Mouse (Mus musculus): Measurements from ENCODE around the gene Vav2. TPM values are rescaled to one million over a fixed set of nuclear protein-coding genes. Genes with fewer than 3 reads are reported as not detected.

Vav2 gene
- polyA plus RNA-seq, 1 experiment = 48.0 TPM

DNA sequence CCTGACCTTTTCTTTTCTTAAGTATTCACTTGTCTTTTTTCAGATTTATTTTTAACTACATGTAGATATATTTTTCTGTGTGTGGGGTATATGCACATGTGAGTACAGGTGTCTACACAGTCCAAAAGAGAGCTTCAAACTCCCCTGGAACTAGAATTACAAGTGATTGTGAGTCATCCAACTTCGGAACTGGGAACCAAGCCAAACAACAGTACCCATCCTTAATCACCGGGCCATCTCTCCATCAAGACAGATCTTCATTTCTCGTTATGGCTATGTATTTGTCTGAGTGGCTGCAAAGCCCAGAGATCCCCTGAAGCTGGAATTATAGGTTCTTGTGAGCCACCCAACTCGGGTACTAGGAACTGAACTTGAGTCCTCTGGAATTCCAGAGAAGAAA lies 61.5 kb downstream of the Vav2 start:
- no peak overlapping the region for H3K27ac ChIP-seq (ENCODE audit: control insufficient read depth, insufficient read depth, low read length)
- TF ChIP-seq POLR2A (IDR thresholded peaks at IDR 0.05; ENCODE audit: control insufficient read depth, extremely low read depth, insufficient read depth, low read length, poor library complexity) (no peak), CTCF (IDR thresholded peaks at IDR 0.05; ENCODE audit: borderline replicate concordance, control insufficient read depth, extremely low read depth, insufficient read depth, low read length, poor library complexity) (no peak)
- H3K4me1 ChIP-seq (replicated peaks; ENCODE audit: control insufficient read depth, insufficient read depth, low read length) = peaks cover 30% of the 10 kb centered on the region
- H3K36me3 ChIP-seq (ENCODE audit: control insufficient read depth, insufficient read depth, low read length) = no peaks in the 10 kb centered on the region
- no peaks in the 10 kb centered on the region for H3K27me3 ChIP-seq (ENCODE audit: control insufficient read depth, insufficient read depth, low read length)
- DNase-seq = no peak
- 94% methylated on average over 4 of the region's 4 CpGs for WGBS
- no peak overlapping the region for H3K4me3 ChIP-seq (ENCODE audit: control insufficient read depth, insufficient read depth, low read length)

DNA sequence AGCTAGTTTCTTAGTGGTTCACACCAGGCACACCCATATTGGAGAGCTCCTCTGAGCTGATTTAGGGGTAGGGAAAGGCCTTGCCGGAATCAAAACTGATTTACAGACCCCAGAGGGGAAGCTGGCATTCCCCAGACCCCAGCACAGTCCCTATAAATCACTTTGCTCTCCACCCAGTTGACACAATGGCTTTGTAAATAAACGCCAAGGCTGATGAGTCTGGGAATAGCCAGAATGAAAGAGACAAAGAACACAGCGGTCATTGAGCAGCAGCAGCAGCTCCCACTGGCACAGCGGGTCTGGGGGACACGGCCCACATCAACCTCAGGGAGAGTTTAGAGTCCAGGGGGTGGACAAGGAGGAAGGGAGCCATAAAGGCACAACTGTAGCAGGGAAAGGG lies 65.0 kb downstream of the Vav2 start:
- H3K4me1 ChIP-seq (replicated peaks; ENCODE audit: control insufficient read depth, insufficient read depth, low read length) = peaks cover 20% of the 10 kb centered on the region
- 97% methylated on average over 5 of the region's 5 CpGs for WGBS
- no peak overlapping the region for H3K4me3 ChIP-seq (ENCODE audit: control insufficient read depth, insufficient read depth, low read length)
- no peak for TF ChIP-seq POLR2A (IDR thresholded peaks at IDR 0.05; ENCODE audit: control insufficient read depth, extremely low read depth, insufficient read depth, low read length, poor library complexity)
- no peak for TF ChIP-seq CTCF (IDR thresholded peaks at IDR 0.05; ENCODE audit: borderline replicate concordance, control insufficient read depth, extremely low read depth, insufficient read depth, low read length, poor library complexity)
- no peaks in the 10 kb centered on the region for H3K27me3 ChIP-seq (ENCODE audit: control insufficient read depth, insufficient read depth, low read length)
- DNase-seq = no peak
- no peak overlapping the region for H3K27ac ChIP-seq (ENCODE audit: control insufficient read depth, insufficient read depth, low read length)
- no peaks in the 10 kb centered on the region for H3K36me3 ChIP-seq (ENCODE audit: control insufficient read depth, insufficient read depth, low read length)

GRCm38 (mm10) chr2:27358461-27358860 lies 68.4 kb downstream of the Vav2 start:
- Histone ChIP-seq H3K27me3 (ENCODE audit: control insufficient read depth, insufficient read depth, low read length) (no peaks in the 10 kb centered on the region), H3K27ac (ENCODE audit: control insufficient read depth, insufficient read depth, low read length) (no peak overlapping the region), H3K4me3 (ENCODE audit: control insufficient read depth, insufficient read depth, low read length) (no peak overlapping the region), H3K36me3 (ENCODE audit: control insufficient read depth, insufficient read depth, low read length) (no peaks in the 10 kb centered on the region), H3K4me1 (replicated peaks; ENCODE audit: control insufficient read depth, insufficient read depth, low read length) (no peaks in the 10 kb centered on the region; the same call in 1 of the 2 replicates)
- no peak for TF ChIP-seq POLR2A (IDR thresholded peaks at IDR 0.05; ENCODE audit: control insufficient read depth, extremely low read depth, insufficient read depth, low read length, poor library complexity)
- TF ChIP-seq CTCF (IDR thresholded peaks at IDR 0.05; ENCODE audit: borderline replicate concordance, control insufficient read depth, extremely low read depth, insufficient read depth, low read length, poor library complexity) = no peak
- no peak for DNase-seq
- 88% methylated on average over 2 of the region's 2 CpGs for WGBS

- Histone ChIP-seq H3K27ac (ENCODE audit: control insufficient read depth, insufficient read depth, low read length) (no peak overlapping the region), H3K36me3 (ENCODE audit: control insufficient read depth, insufficient read depth, low read length) (no peaks in the 10 kb centered on the region), H3K27me3 (ENCODE audit: control insufficient read depth, insufficient read depth, low read length) (no peaks in the 10 kb centered on the region), H3K4me1 (replicated peaks; ENCODE audit: control insufficient read depth, insufficient read depth, low read length) (no peaks in the 10 kb centered on the region; the same call in 1 of the 2 replicates), H3K4me3 (ENCODE audit: control insufficient read depth, insufficient read depth, low read length) (no peak overlapping the region)
- no peak for DNase-seq
- WGBS = 88% methylated on average over 4 of the region's 4 CpGs
- TF ChIP-seq POLR2A (IDR thresholded peaks at IDR 0.05; ENCODE audit: control insufficient read depth, extremely low read depth, insufficient read depth, low read length, poor library complexity) = no peak
- no peak for TF ChIP-seq CTCF (IDR thresholded peaks at IDR 0.05; ENCODE audit: borderline replicate concordance, control insufficient read depth, extremely low read depth, insufficient read depth, low read length, poor library complexity)
These were observed 71.1 kb downstream of the Vav2 start for GRCm38 (mm10) chr2:27355684-27356083.

DNA sequence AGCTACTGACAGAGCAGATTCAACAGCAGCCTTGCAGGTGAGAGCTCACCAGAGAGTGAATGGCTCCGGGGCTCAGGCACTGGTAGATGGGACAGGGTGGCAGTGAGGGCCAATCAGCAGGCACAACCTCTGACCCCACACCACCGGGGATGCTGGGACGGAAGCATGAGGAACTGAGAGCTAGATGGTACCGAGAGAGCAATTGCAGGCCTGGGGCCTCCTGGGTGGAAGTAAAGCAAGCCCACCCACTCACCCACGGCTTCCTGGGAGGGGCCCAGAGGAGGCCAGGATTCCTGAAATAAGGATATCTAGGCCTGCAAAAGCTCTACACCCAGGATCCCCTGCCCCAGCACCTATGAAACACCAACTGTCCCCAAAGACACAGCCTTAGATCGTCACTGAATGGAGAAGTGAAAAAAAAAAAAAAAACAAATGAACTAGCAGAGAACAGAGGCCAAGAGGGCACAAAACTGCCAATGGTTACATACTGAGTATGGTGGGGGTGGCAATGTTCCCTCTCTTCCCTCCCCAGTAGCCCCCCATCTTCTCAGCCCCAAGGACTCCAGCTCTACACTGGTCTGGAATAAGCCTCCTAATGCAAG lies 72.1 kb downstream of the Vav2 start:
- no peaks in the 10 kb centered on the region; the same call in 1 of the 2 replicates for H3K4me1 ChIP-seq (replicated peaks; ENCODE audit: control insufficient read depth, insufficient read depth, low read length)
- H3K4me3 ChIP-seq (ENCODE audit: control insufficient read depth, insufficient read depth, low read length) = no peak overlapping the region
- no peak overlapping the region for H3K27ac ChIP-seq (ENCODE audit: control insufficient read depth, insufficient read depth, low read length)
- no peak for DNase-seq
- H3K27me3 ChIP-seq (ENCODE audit: control insufficient read depth, insufficient read depth, low read length) = no peaks in the 10 kb centered on the region
- H3K36me3 ChIP-seq (ENCODE audit: control insufficient read depth, insufficient read depth, low read length) = no peaks in the 10 kb centered on the region
- 77% methylated on average over 6 of the region's 6 CpGs for WGBS
- TF ChIP-seq CTCF (IDR thresholded peaks at IDR 0.05; ENCODE audit: borderline replicate concordance, control insufficient read depth, extremely low read depth, insufficient read depth, low read length, poor library complexity) (no peak), POLR2A (IDR thresholded peaks at IDR 0.05; ENCODE audit: control insufficient read depth, extremely low read depth, insufficient read depth, low read length, poor library complexity) (no peak)

DNA sequence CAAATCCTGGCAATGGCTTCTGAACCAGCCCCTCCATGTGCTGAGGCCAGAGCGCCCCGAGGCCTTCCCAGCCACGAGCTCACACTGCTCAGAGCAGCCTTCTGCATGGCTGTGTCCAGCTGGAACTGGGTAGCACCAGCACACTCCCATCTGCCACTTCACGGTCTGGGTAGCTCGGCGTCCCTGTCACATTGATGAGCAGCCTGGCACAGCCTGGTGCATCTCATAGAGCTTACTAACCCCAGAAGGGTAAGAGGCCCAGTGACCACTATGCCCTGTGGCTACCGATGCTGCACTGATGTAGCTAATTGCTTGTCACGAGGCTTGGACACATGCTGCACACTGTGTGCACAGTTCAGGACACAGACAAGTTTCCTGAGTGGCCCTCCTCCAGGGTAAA lies 74.1 kb downstream of the Vav2 start:
- H3K4me3 ChIP-seq (ENCODE audit: control insufficient read depth, insufficient read depth, low read length) = no peak overlapping the region
- DNase-seq = no peak
- no peaks in the 10 kb centered on the region for H3K27me3 ChIP-seq (ENCODE audit: control insufficient read depth, insufficient read depth, low read length)
- TF ChIP-seq POLR2A (IDR thresholded peaks at IDR 0.05; ENCODE audit: control insufficient read depth, extremely low read depth, insufficient read depth, low read length, poor library complexity) = no peak
- TF ChIP-seq CTCF (IDR thresholded peaks at IDR 0.05; ENCODE audit: borderline replicate concordance, control insufficient read depth, extremely low read depth, insufficient read depth, low read length, poor library complexity) = no peak
- H3K36me3 ChIP-seq (ENCODE audit: control insufficient read depth, insufficient read depth, low read length) = no peaks in the 10 kb centered on the region
- H3K4me1 ChIP-seq (replicated peaks; ENCODE audit: control insufficient read depth, insufficient read depth, low read length) = no peaks in the 10 kb centered on the region; the same call in 1 of the 2 replicates
- 94% methylated on average over 8 of the region's 8 CpGs for WGBS
- no peak overlapping the region for H3K27ac ChIP-seq (ENCODE audit: control insufficient read depth, insufficient read depth, low read length)

GRCm38 (mm10) chr2:27350371-27350770 lies 76.5 kb downstream of the Vav2 start:
- WGBS = 57% methylated on average over 5 of the region's 5 CpGs
- no peak for TF ChIP-seq CTCF (IDR thresholded peaks at IDR 0.05; ENCODE audit: borderline replicate concordance, control insufficient read depth, extremely low read depth, insufficient read depth, low read length, poor library complexity)
- no peak for TF ChIP-seq POLR2A (IDR thresholded peaks at IDR 0.05; ENCODE audit: control insufficient read depth, extremely low read depth, insufficient read depth, low read length, poor library complexity)
- H3K4me3 ChIP-seq (ENCODE audit: control insufficient read depth, insufficient read depth, low read length) = no peak overlapping the region
- no peaks in the 10 kb centered on the region for H3K27me3 ChIP-seq (ENCODE audit: control insufficient read depth, insufficient read depth, low read length)
- H3K36me3 ChIP-seq (ENCODE audit: control insufficient read depth, insufficient read depth, low read length) = no peaks in the 10 kb centered on the region
- no peak overlapping the region for H3K27ac ChIP-seq (ENCODE audit: control insufficient read depth, insufficient read depth, low read length)
- no peaks in the 10 kb centered on the region; the same call in 1 of the 2 replicates for H3K4me1 ChIP-seq (replicated peaks; ENCODE audit: control insufficient read depth, insufficient read depth, low read length)
- DNase-seq = no peak

Measured in thymus, adult 2 months (tissue).